Mouse (Mus musculus) CD4-positive helper T cell, adult 2 months (primary cell): Measurements from ENCODE around the gene Pik3c2a.

ENCODE experiments used
- DNase-seq: peaks from one replicate; pipeline ENCODE4 v3.0.0-alpha.2; 2012; ENCODE audit warnings: low read depth, missing footprints, low spot score

Gene Pik3c2a

GRCm38 (mm10) chr7:116443004-116443696, at the start of gene Pik3c2a:
TSS of gene Pik3c2a (minus strand) at chr7:116443449.
- DNase-seq: peak; percentile 94

- DNase-seq: no peak
Measured at GRCm38 (mm10) chr7:116491113-116491512, 47.9 kb upstream of the Pik3c2a start.

GRCm38 (mm10) chr7:116485062-116485601, 41.9 kb upstream of the Pik3c2a start:
- DNase-seq: no peak

GRCm38 (mm10) chr7:116484213-116484612, 41.0 kb upstream of the Pik3c2a start:
- DNase-seq: peak; percentile 68

- no peak for DNase-seq
Measured at GRCm38 (mm10) chr7:116483782-116484181, 40.5 kb upstream of the Pik3c2a start.

GRCm38 (mm10) chr7:116483106-116483505, 39.9 kb upstream of the Pik3c2a start:
- DNase-seq: no peak

- no peak for DNase-seq
Measured at GRCm38 (mm10) chr7:116476264-116476663, 33.0 kb upstream of the Pik3c2a start.

- DNase-seq: no peak
Measured at GRCm38 (mm10) chr7:116475836-116476235, 32.6 kb upstream of the Pik3c2a start.

GRCm38 (mm10) chr7:116462114-116462513, 18.9 kb upstream of the Pik3c2a start:
- no peak for DNase-seq

GRCm38 (mm10) chr7:116458985-116459441, 15.8 kb upstream of the Pik3c2a start:
- DNase-seq: peak; percentile 68

GRCm38 (mm10) chr7:116457391-116457790, 14.1 kb upstream of the Pik3c2a start:
- no peak for DNase-seq

- no peak for DNase-seq
Measured at GRCm38 (mm10) chr7:116456964-116457363, 13.7 kb upstream of the Pik3c2a start.

- no peak for DNase-seq
Measured at GRCm38 (mm10) chr7:116446645-116447044, 3.4 kb upstream of the Pik3c2a start.

GRCm38 (mm10) chr7:116444326-116444809, 1.1 kb upstream of the Pik3c2a start:
- DNase-seq: no peak

GRCm38 (mm10) chr7:116443697-116444325, 562 bp upstream of the Pik3c2a start:
- no peak for DNase-seq

- DNase-seq: no peak
Measured at GRCm38 (mm10) chr7:116442226-116442625, 1.0 kb downstream of the Pik3c2a start.

- DNase-seq: peak; percentile 49
Measured at GRCm38 (mm10) chr7:116441346-116441745, 1.9 kb downstream of the Pik3c2a start.

GRCm38 (mm10) chr7:116431661-116432060, 11.6 kb downstream of the Pik3c2a start:
- DNase-seq: no peak

GRCm38 (mm10) chr7:116430926-116431325, 12.3 kb downstream of the Pik3c2a start:
- peak; percentile 31 for DNase-seq

GRCm38 (mm10) chr7:116427206-116427605, 16.0 kb downstream of the Pik3c2a start:
- no peak for DNase-seq

GRCm38 (mm10) chr7:116425771-116426170, 17.5 kb downstream of the Pik3c2a start:
- DNase-seq: no peak

GRCm38 (mm10) chr7:116421081-116421480, 22.2 kb downstream of the Pik3c2a start:
- DNase-seq: no peak

GRCm38 (mm10) chr7:116409438-116409837, 33.8 kb downstream of the Pik3c2a start:
- peak; percentile 44 for DNase-seq
